Mouse (Mus musculus) thymus, postnatal 0 days (tissue): ENCODE measurements at regions not wholly inside any gene's neighbourhood (a gene's known extent, or its start where the extent isn't known, plus 50 kb on each side); places are given as distances from the start of the nearest gene placed in this dataset.

ENCODE experiments used
- DNase-seq: peaks from one replicate; pipeline ENCODE4 v3.0.0-alpha.2; 2015; ENCODE audit warnings: low spot score

GRCm38 (mm10) chr1:143071781-143072382 lies 568.6 kb upstream of the B3galt2 start:
- DNase-seq: no peak

- DNase-seq: no peak
These were observed 565.5 kb upstream of the B3galt2 start for GRCm38 (mm10) chr1:143074999-143075398.

- no peak for DNase-seq
These were observed 560.0 kb upstream of the B3galt2 start for GRCm38 (mm10) chr1:143080441-143080840.

- no peak for DNase-seq
These were observed 543.6 kb upstream of the B3galt2 start for GRCm38 (mm10) chr1:143096904-143097303.

- no peak for DNase-seq
These were observed 542.2 kb upstream of the B3galt2 start for GRCm38 (mm10) chr1:143098307-143098706.

- no peak for DNase-seq
These were observed 518.3 kb upstream of the B3galt2 start for GRCm38 (mm10) chr1:143122185-143122584.

- DNase-seq: no peak
These were observed 510.2 kb upstream of the B3galt2 start for GRCm38 (mm10) chr1:143130257-143130656.

- DNase-seq: no peak
These were observed 507.7 kb upstream of the B3galt2 start for GRCm38 (mm10) chr1:143132806-143133205.

- no peak for DNase-seq
These were observed 495.1 kb upstream of the B3galt2 start for GRCm38 (mm10) chr1:143145111-143145984.

GRCm38 (mm10) chr1:143171286-143171685 lies 469.2 kb upstream of the B3galt2 start:
- DNase-seq: no peak

- no peak for DNase-seq
These were observed 466.6 kb upstream of the B3galt2 start for GRCm38 (mm10) chr1:143173836-143174235.

- no peak for DNase-seq
These were observed 448.2 kb upstream of the B3galt2 start for GRCm38 (mm10) chr1:143192167-143192793.

GRCm38 (mm10) chr1:143200213-143200889 lies 440.1 kb upstream of the B3galt2 start:
- no peak for DNase-seq

GRCm38 (mm10) chr1:143200971-143201370 lies 439.5 kb upstream of the B3galt2 start:
- DNase-seq: no peak

- peak; percentile 27 for DNase-seq
These were observed 438.3 kb upstream of the B3galt2 start for GRCm38 (mm10) chr1:143202182-143202581.

- no peak for DNase-seq
These were observed 436.4 kb upstream of the B3galt2 start for GRCm38 (mm10) chr1:143204070-143204469.

GRCm38 (mm10) chr1:143206995-143207394 lies 433.5 kb upstream of the B3galt2 start:
- no peak for DNase-seq

- no peak for DNase-seq
These were observed 432.9 kb upstream of the B3galt2 start for GRCm38 (mm10) chr1:143207399-143208065.

GRCm38 (mm10) chr1:143217401-143217800 lies 423.1 kb upstream of the B3galt2 start:
- DNase-seq: no peak

GRCm38 (mm10) chr1:143231969-143232368 lies 408.5 kb upstream of the B3galt2 start:
- no peak for DNase-seq
